Mouse (Mus musculus) olfactory bulb, adult 2 months (tissue): ENCODE data around the gene Atp8a2.

ENCODE experiments used
- CTCF ChIP-seq: fragments of 200-500 bp; IDR thresholded peaks from 2 replicates; pipeline ENCODE4 v1.5.1; 2012; ENCODE audit warnings: low read depth, mild to moderate bottlenecking, low read length, moderate library complexity; ENCODE audit not compliant: insufficient read depth
- POLR2A ChIP-seq: fragments of 200-500 bp; IDR thresholded peaks from 2 replicates; pipeline ENCODE4 v1.6.1; 2012; ENCODE audit warnings: mild to moderate bottlenecking, low read depth, low read length, moderate library complexity; ENCODE audit not compliant: insufficient read depth

DNA sequence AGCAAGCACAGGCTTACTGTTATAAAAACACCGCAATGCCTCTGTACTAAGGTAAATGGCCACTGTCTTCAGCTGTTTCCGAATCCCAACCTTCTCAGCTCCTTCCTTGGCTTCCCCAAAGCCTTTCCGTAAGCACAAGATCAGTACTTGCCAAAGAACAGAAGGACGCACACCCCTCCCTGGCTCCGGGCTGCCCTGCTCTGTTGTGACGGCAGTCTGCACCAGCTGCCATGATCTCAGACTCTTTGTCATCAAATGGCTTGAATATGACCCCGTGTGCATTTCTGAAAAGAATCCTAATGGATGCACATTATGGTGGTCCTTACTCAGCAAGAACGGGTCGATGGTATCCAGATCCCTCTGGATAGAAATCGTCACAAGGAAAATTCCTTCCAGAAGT lies 53.7 kb downstream of the Atp8a2 start:
- TF ChIP-seq CTCF, result no peak
- no peak for TF ChIP-seq POLR2A
